Mouse (Mus musculus) small intestine, adult 2 months (tissue): ENCODE data around the gene Capn2. TPM values are rescaled to one million over a fixed set of nuclear protein-coding genes. Genes with fewer than 3 reads are reported as not detected.

ENCODE experiments used
- H3K27ac ChIP-seq: fragments of 200-500 bp; 2 replicates; pipeline ENCODE4 v1.5.1; 2012; ENCODE audit warnings: low read depth, low read length, control low read depth, inconsistent platforms; ENCODE audit not compliant: insufficient read depth
- H3K27me3 ChIP-seq: fragments of 200-500 bp; 2 replicates; pipeline ENCODE4 v1.6.1; 2012; ENCODE audit warnings: mild to moderate bottlenecking, moderate library complexity, low read length, inconsistent platforms; ENCODE audit not compliant: control insufficient read depth, insufficient read depth
- H3K36me3 ChIP-seq: fragments of 200-500 bp; 2 replicates; pipeline ENCODE4 v1.6.1; 2012; ENCODE audit warnings: mild to moderate bottlenecking, low read length, control low read depth, inconsistent platforms; ENCODE audit not compliant: control insufficient read depth, insufficient read depth
- H3K4me1 ChIP-seq: fragments of 200-500 bp; 2 replicates; pipeline ENCODE4 v1.6.1; 2012; ENCODE audit warnings: low read length, inconsistent platforms, mixed read lengths; ENCODE audit not compliant: control insufficient read depth, insufficient read depth, insufficient read length
- H3K4me3 ChIP-seq: fragments of 200-500 bp; 2 replicates; pipeline ENCODE4 v1.5.1; 2012; ENCODE audit warnings: low read depth, mild to moderate bottlenecking, control low read depth, inconsistent platforms, low read length, moderate library complexity
- CTCF ChIP-seq: fragments of 200-500 bp; IDR thresholded peaks from 2 replicates; pipeline ENCODE4 v1.5.1; 2012; ENCODE audit warnings: low read depth, mild to moderate bottlenecking, control low read depth, inconsistent platforms, low read length, moderate library complexity, mixed read lengths; ENCODE audit not compliant: insufficient replicate concordance, insufficient read length; ENCODE audit errors: extremely low read depth
- POLR2A ChIP-seq: fragments of 200-500 bp; IDR thresholded peaks from 2 replicates; pipeline ENCODE4 v1.6.1; 2012; ENCODE audit warnings: low read depth, mild to moderate bottlenecking, control low read depth, inconsistent platforms, low read length, moderate library complexity
- WGBS: fragments of 180-500 bp; shearing (Covaris S2); methylation state at CpG from one replicate; pipeline ENCODE4 v1.1.7; 2018; 5-methylcytosine and 5-hydroxymethylcytosine counted together
- polyA plus RNA-seq: library from polyadenylated mRNA; depleted of rRNA; stranded (reverse); fragments of >200 nt; gene quantifications from 2 replicates; pipeline ENCODE4 v1.2.3, GENCODE M21; 2012

Gene Capn2
- polyA plus RNA-seq, 1 experiment = 6.6 TPM

DNA sequence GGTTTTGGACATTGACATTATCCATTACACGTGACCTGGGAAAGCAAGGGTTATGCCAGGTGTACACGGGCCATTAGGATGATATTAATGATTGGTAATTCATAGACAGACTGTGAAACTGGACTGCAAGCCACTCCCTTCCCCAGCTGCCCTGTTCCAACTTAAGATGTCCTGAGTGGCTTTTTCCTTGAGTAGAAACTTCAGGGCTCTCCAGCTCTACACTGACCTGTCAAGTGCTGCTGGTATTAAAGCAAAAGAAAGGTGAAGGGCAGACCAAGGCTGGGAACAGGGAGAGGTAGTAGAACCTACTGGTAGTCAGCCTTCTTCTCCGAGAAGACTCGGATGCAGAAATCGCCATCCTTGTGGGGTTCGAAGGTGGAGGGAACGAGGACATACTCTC lies 36.3 kb downstream of the Capn2 start:
- Histone ChIP-seq H3K27ac (no peak overlapping the region), H3K4me1 (no peaks in the 10 kb centered on the region), H3K36me3 (peaks cover 6% of the 10 kb centered on the region; the same call in 1 of the 2 replicates), H3K27me3 (no peaks in the 10 kb centered on the region), H3K4me3 (no peak overlapping the region)
- 81% methylated on average over 7 of the region's 7 CpGs for WGBS
- TF ChIP-seq CTCF = no peak
- no peak for TF ChIP-seq POLR2A

DNA sequence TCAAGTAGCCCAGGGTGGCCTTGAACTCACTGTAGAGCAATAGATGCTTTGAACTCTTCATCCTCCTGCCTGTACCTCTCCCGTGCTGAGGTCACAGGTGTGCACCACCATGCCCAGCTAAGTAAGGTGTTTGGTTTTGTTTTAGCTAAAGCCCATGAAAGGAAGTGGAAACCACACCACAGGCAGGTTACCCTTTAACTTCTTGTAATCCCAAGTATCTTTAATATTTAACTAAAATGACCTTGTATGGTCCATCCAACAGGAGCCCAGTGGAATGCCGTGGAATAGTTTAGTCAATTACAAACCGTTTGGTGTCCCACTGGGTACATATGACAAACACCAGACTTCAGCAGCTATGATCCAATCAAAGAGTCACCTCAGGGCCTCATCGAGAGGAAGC lies 38.5 kb downstream of the Capn2 start:
- 25% methylated on average over 4 of the region's 4 CpGs for WGBS
- H3K4me3 ChIP-seq = no peak overlapping the region

DNA sequence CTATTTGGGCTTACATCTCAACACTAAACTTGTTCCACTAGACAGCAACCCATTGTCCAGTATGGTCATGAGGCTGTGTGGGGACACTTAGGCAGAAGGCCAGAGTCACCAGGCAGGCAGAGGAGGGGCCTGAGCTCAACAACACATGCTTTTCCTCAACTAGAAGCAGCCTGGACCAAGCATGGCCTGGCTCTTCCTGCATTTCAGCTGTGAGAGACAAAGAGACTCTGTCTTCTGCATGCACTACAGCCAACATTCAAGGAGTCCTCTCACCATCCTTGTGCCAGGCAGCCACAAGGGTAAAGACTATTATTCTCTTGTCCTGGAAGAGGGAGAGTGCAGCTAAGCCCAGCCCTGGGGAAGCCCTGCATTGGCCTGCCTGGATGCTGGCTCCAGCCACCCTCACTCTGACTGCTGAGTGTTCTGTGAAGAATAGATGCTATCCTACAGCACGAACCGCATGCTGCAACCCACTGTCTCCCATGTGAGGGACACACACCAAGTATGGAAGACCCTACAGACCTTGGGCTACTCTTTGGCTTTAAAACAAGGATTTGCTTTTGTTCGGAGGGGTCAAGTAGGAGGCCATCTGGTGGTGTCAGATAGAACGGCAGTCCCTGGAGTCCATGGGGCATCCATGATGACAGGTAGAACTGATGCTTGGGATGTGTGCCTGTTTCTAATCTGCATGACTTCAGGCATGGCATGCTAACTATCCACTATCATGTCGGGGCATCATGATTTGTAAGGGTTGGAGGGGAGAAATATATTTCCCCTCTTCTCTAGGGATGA lies 42.2 kb downstream of the Capn2 start:
- peaks cover 2% of the 10 kb centered on the region; the same call in 1 of the 2 replicates for H3K36me3 ChIP-seq

More for the DNA sequence above, 38.5 kb downstream of the Capn2 start:
- H3K4me1 ChIP-seq = no peaks in the 10 kb centered on the region
- TF ChIP-seq POLR2A = no peak
- H3K36me3 ChIP-seq = peaks cover 4% of the 10 kb centered on the region; the same call in 1 of the 2 replicates
- no peaks in the 10 kb centered on the region for H3K27me3 ChIP-seq
- H3K27ac ChIP-seq = no peak overlapping the region

DNA sequence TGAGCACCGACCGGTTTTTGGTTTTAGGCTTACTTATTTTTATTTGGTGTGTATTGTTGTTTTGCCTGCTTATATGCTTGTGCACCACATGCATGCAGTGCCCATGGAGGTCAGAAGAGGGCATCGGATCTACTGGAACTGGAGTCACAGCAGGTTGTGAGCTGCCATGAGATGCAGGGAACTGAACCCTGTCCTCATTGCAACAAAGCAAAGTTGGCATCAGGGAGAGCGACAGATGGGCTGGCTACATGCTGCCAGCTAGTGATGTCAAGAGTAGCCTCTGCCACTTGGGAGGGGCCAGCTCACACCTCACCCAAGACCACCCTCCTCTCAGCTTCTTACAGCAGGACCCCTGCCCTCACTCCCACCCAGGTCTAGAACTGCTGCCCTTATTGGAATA lies 51.4 kb downstream of the Capn2 start:
- no peak for TF ChIP-seq CTCF
- TF ChIP-seq POLR2A = no peak
- H3K27me3 ChIP-seq = no peaks in the 10 kb centered on the region
- H3K4me3 ChIP-seq = no peak overlapping the region
- H3K36me3 ChIP-seq = peaks cover 13% of the 10 kb centered on the region
- 0 out of 2 replicates have a peak, but pooled peaks cover 4% of the 10 kb centered on the region for H3K4me1 ChIP-seq
- 94% methylated on average over 4 of the region's 4 CpGs for WGBS
- no peak overlapping the region for H3K27ac ChIP-seq

More for the DNA sequence above, 42.2 kb downstream of the Capn2 start:
- no peak for TF ChIP-seq POLR2A
- no peak for TF ChIP-seq CTCF
- Histone ChIP-seq H3K4me1 (no peaks in the 10 kb centered on the region), H3K27me3 (no peaks in the 10 kb centered on the region), H3K4me3 (no peak overlapping the region), H3K27ac (no peak overlapping the region)
- WGBS = 81% methylated on average over 5 of the region's 5 CpGs

DNA sequence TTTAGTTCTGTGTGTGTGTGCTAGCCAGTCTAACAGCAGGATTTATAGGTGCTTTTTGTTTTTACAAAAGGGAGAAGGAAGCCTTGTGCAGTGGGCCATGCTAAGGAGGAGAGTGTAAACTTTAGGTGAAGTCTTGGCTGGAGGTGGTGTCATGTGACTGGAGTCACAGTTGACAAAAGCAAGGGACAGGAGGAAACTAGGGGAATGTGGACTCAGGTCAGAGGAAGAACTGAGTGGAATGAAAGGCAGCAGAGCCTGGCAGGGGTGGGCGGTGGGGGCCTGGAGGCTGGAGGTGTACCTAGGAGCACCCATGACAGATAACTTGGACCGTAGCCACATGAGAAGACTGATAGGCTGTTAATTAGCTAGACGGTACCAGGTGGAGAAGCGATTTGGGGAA lies 52.1 kb downstream of the Capn2 start:
- 0 out of 2 replicates have a peak, but pooled peaks cover 5% of the 10 kb centered on the region for H3K4me1 ChIP-seq
- H3K27ac ChIP-seq = no peak overlapping the region
- TF ChIP-seq CTCF (no peak), POLR2A (no peak)
- no peaks in the 10 kb centered on the region for H3K27me3 ChIP-seq
- no peak overlapping the region for H3K4me3 ChIP-seq
- H3K36me3 ChIP-seq = peaks cover 13% of the 10 kb centered on the region
- WGBS = 39% methylated on average over 4 of the region's 4 CpGs

DNA sequence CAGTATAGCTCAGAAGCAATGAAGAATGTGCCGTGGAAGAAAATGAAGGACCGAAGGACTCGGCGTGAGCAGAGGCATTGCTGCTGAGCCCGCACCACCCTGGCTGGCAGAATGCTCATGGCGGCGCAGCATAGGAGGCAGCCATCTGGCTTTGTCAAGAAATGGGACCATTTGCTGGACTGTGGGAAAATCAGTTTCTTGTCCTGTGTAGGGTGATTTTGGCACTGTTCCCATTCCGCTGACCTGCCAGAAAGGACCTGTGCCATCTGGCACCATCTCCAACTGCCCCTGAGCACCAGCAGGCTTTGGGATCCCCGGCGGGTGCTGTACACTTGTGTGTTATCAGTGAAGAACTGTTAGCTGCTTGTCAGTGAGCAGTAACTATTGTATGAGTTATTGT lies 55.6 kb downstream of the Capn2 start:
- peaks cover 27% of the 10 kb centered on the region for H3K36me3 ChIP-seq
- no peaks in the 10 kb centered on the region for H3K27me3 ChIP-seq
- 0 out of 2 replicates have a peak, but pooled peaks cover 5% of the 10 kb centered on the region for H3K4me1 ChIP-seq
- WGBS = 86% methylated on average over 10 of the region's 10 CpGs
- H3K4me3 ChIP-seq = no peak overlapping the region
- H3K27ac ChIP-seq = no peak overlapping the region
- TF ChIP-seq CTCF (no peak), POLR2A (no peak)

DNA sequence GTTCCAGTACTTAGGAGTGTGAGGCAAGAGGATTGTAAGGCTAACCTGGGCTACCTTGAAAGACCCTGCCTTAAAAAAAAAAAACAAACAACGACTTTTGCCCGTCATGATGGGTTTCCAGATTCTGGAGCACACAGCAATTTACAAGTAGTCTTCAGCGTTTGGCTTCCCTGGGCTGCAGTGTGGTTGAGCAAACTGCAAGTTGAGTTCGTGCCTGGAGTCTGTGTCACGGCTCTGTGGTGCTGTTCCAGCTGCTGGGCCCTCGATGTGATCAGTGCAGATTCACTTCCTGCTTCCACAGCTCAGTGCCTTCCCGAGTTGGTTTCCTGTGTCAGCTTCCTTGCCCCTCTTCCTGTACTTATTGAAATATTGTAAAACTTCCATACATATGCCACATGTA lies 56.1 kb downstream of the Capn2 start:
- Histone ChIP-seq H3K27ac (peak overlapping the region; percentile 68), H3K4me3 (no peak overlapping the region), H3K36me3 (peaks cover 30% of the 10 kb centered on the region), H3K4me1 (0 out of 2 replicates have a peak, but pooled peaks cover 5% of the 10 kb centered on the region), H3K27me3 (no peaks in the 10 kb centered on the region)
- WGBS = 47% methylated on average over 7 of the region's 7 CpGs
- no peak for TF ChIP-seq POLR2A
- no peak for TF ChIP-seq CTCF
